Mouse (Mus musculus) lung, postnatal 0 days (tissue): Measurements from ENCODE around the gene Gm128. TPM values are rescaled to one million over a fixed set of nuclear protein-coding genes. Genes with fewer than 3 reads are reported as not detected.

Source experiments
- ATAC-seq: fragments of 200-750 bp; cut with Nextera tagmentation; 2 replicates; pipeline ENCODE4 v1.8.0; 2017; ENCODE audit warnings: moderate library complexity
- DNase-seq: peaks from one replicate; pipeline ENCODE4 v3.0.0-alpha.2; 2016; ENCODE audit warnings: low spot score
- H3K27ac ChIP-seq: fragments of 300-500 bp; sonication (generic); 2 replicates; pipeline ENCODE4 v1.5.1; 2014; ENCODE audit warnings: antibody characterized with exemption, mild to moderate bottlenecking, low read length, mixed read lengths
- H3K27me3 ChIP-seq: fragments of 300-500 bp; sonication (generic); replicated peaks from 2 replicates; pipeline ENCODE4 v1.6.1; 2014; ENCODE audit warnings: low read length, mixed read lengths; ENCODE audit not compliant: insufficient read depth
- H3K36me3 ChIP-seq: fragments of 300-500 bp; sonication (generic); 2 replicates; pipeline ENCODE4 v1.6.1; 2014; ENCODE audit warnings: low read length, mixed read lengths; ENCODE audit not compliant: insufficient read depth
- H3K4me1 ChIP-seq: fragments of 300-500 bp; sonication (generic); 2 replicates; pipeline ENCODE4 v1.6.1; 2014; ENCODE audit warnings: antibody characterized with exemption, low read depth, low read length, mixed read lengths; ENCODE audit not compliant: insufficient read depth
- H3K4me2 ChIP-seq: fragments of 300-500 bp; sonication (generic); replicated peaks from 2 replicates; pipeline ENCODE4 v1.6.1; 2014; ENCODE audit warnings: low read depth, mild to moderate bottlenecking, low read length, moderate library complexity, mixed read lengths
- H3K4me3 ChIP-seq: fragments of 300-500 bp; sonication (generic); 2 replicates; pipeline ENCODE4 v1.5.1; 2014; ENCODE audit warnings: low read depth, low read length
- H3K9ac ChIP-seq: fragments of 300-500 bp; sonication (generic); replicated peaks from 2 replicates; pipeline ENCODE4 v1.6.1; 2014; ENCODE audit warnings: low read depth, mild to moderate bottlenecking
- H3K9me3 ChIP-seq: fragments of 300-500 bp; sonication (generic); 2 replicates; pipeline ENCODE4 v1.6.1; 2016; ENCODE audit warnings: low read length, mixed read lengths
- CTCF ChIP-seq: IDR thresholded peaks from 2 replicates; pipeline ENCODE4 v1.5.1; 2016; ENCODE audit warnings: antibody characterized with exemption, mild to moderate bottlenecking
- EP300 ChIP-seq: IDR thresholded peaks from 2 replicates; pipeline ENCODE4 v1.6.1; 2016; ENCODE audit warnings: antibody characterized with exemption, mild to moderate bottlenecking, control low read depth
- WGBS: fragments of 180-500 bp; shearing (Covaris S2); extraction: QIAGEN DNeasy Blood & Tissue Kit; methylation state at CpG from one replicate; pipeline ENCODE4 v1.1.7; 2014; 5-methylcytosine and 5-hydroxymethylcytosine counted together
- polyA plus RNA-seq: library from polyadenylated mRNA; unstranded; fragments of >200 nt; fragmentation: Nextera tagmentation; extraction: Ambion mirVana; gene quantifications from 2 replicates; pipeline ENCODE4 v1.2.1, GENCODE M21; 2015

The Gm128 gene
- polyA plus RNA-seq, 1 experiment from 2014 or later, result 1.5 TPM

DNA sequence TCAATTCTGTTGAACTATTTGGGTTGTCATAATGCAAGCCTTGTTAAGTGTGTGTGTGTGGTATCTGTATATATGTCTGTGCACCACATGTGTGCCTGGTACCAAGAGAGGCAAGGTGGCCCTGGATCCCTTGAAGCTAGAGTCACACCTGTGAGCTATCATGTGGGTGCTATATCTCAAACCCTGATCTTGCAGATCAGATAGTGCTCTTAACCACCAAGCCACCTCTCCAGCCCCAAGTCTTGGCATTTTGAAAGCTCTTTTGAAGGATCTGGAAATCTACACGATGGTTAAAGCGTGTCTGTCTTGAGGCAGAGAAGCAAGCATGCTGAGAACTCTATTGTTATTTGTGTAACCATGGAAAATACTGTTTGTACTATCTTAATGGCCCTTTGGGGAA lies 30.8 kb downstream of the Gm128 start:
- Histone ChIP-seq H3K4me2 (no peak overlapping the region), H3K36me3 (peaks cover 11% of the 10 kb centered on the region; the same call in 1 of the 2 replicates), H3K4me1 (no peaks in the 10 kb centered on the region), H3K27me3 (no peaks in the 10 kb centered on the region), H3K27ac (no peak overlapping the region), H3K9me3 (no peaks in the 10 kb centered on the region), H3K9ac (no peak overlapping the region), H3K4me3 (no peak overlapping the region)
- no peak for ATAC-seq
- WGBS, result 87% methylated on average over 2 of the region's 2 CpGs
- DNase-seq, result no peak
- TF ChIP-seq EP300 (no peak), CTCF (no peak)

DNA sequence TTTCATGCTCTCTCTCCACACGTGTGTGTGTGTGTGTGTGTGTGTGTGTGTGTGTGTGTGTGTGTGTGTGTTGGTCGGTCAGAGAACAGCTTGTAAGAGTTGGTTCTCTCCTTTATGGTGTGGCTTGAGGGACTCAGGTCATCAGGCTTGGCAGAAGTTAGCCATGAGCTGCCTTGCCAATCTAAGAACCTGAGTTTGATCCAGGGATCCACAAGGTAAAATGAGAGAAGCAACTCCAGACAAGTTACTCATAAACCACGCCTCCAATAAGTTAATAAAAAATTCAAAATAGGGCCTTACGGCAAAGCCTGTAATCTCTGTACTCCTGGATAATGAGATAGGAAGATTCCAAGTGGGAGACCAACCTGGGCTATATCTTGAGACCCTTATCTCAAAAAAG lies 33.1 kb downstream of the Gm128 start:
- DNase-seq (no peak), ATAC-seq (no peak)
- Histone ChIP-seq H3K36me3 (peaks cover 17% of the 10 kb centered on the region; the same call in 1 of the 2 replicates), H3K27me3 (no peaks in the 10 kb centered on the region), H3K4me3 (no peak overlapping the region), H3K9me3 (no peaks in the 10 kb centered on the region), H3K4me2 (no peak overlapping the region), H3K9ac (no peak overlapping the region), H3K4me1 (no peaks in the 10 kb centered on the region), H3K27ac (no peak overlapping the region)
- TF ChIP-seq CTCF, result no peak
- no peak for TF ChIP-seq EP300
- 81% methylated on average over 4 of the region's 4 CpGs for WGBS

DNA sequence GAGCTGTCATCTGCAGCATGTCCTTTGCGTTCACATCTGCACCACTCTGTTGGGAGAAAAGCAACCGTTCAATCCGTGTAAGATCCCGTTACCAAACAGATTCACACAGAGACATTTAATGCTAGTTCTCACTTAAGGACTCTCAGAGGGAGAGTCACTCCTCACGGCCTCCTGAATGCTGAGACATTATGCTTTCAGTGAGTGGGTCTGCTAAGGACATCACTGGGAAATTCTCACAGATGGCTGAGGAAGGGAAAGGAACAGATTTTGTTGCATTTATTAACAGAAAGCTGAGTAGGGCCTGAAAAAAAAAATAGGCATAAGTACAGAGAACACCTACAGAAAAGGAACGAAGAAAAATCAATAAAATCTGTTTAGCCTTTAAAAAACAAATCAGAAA lies 37.5 kb downstream of the Gm128 start:
- H3K27ac ChIP-seq, result no peak overlapping the region
- H3K9ac ChIP-seq, result no peak overlapping the region
- no peaks in the 10 kb centered on the region for H3K4me1 ChIP-seq
- H3K36me3 ChIP-seq, result peaks cover 53% of the 10 kb centered on the region
- no peaks in the 10 kb centered on the region for H3K27me3 ChIP-seq
- DNase-seq, result no peak
- no peaks in the 10 kb centered on the region for H3K9me3 ChIP-seq
- ATAC-seq, result no peak
- H3K4me3 ChIP-seq, result no peak overlapping the region
- H3K4me2 ChIP-seq, result no peak overlapping the region
- TF ChIP-seq CTCF (no peak), EP300 (no peak)
- 92% methylated on average over 6 of the region's 6 CpGs for WGBS

DNA sequence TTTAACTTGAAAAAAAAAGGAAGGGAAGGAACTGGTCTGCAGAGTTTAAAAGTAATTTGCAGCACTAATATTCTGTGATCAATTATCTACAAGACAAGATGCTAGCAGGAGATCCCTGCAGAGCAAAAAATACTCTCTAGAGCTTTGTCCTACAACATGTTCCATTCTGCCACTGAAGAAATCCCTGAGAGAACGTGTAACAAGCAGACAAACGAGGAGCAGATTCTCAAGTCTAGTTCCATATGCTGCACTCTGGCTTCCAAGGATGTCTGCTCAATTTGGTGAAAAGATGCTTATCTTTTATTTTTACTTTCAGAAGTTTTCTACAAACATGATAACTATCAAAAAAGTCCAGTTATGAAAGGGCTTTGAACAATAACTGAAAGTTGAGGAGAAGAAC lies 40.8 kb downstream of the Gm128 start:
- Histone ChIP-seq H3K9me3 (no peaks in the 10 kb centered on the region), H3K27me3 (no peaks in the 10 kb centered on the region), H3K36me3 (peaks cover 49% of the 10 kb centered on the region), H3K4me3 (no peak overlapping the region), H3K27ac (no peak overlapping the region), H3K9ac (no peak overlapping the region), H3K4me1 (no peaks in the 10 kb centered on the region), H3K4me2 (no peak overlapping the region)
- DNase-seq, result no peak
- TF ChIP-seq EP300, result no peak
- no peak for ATAC-seq
- WGBS, result 78% methylated on average over 2 of the region's 2 CpGs

DNA sequence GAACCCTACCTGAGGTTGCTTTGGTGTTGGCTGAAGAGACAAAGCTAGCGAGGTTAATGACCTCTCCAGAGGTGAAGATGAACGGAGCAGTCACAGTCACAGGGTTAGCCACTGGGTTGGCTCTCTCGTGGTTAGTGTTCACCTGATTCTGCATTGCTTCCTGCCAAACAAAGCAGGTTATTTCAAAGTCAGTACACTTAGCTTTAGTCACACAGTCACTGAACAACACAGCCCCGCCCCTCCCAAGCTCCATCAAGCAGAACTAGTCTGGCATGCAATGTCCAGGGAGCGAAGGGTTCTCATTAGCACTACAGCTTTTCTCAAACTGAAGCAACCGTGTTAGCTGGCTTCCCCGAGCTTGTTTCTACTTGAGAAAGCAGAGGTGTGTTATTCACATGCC lies 41.3 kb downstream of the Gm128 start:
- Histone ChIP-seq H3K36me3 (peaks cover 51% of the 10 kb centered on the region), H3K4me2 (no peak overlapping the region), H3K9ac (no peak overlapping the region), H3K27ac (no peak overlapping the region), H3K4me1 (no peaks in the 10 kb centered on the region), H3K27me3 (no peaks in the 10 kb centered on the region), H3K9me3 (no peaks in the 10 kb centered on the region), H3K4me3 (no peak overlapping the region)
- DNase-seq (no peak), ATAC-seq (no peak)
- 79% methylated on average over 7 of the region's 7 CpGs for WGBS
- no peak for TF ChIP-seq CTCF
- TF ChIP-seq EP300, result no peak

DNA sequence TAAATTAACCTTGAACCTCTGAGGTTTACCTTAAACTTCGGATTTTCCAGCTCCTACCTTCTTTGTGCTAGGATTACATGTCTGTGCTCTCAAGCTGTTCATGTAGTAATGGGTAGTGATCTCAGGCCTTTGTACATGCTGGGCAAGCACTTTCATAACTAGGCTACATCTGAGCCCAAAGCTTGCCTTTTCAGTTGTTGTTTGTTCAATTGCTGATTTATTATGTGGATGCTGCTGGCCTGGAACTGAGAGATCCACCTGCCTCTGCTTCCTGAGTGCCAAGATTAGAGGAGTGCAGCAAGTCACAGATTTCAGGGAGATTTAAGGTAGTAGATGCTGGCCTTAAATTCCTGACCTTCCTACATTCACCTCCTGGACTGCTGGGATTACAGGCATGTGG lies 42.3 kb downstream of the Gm128 start:
- H3K9ac ChIP-seq, result no peak overlapping the region
- TF ChIP-seq EP300, result no peak
- no peak for TF ChIP-seq CTCF
- no peak for ATAC-seq
- no peaks in the 10 kb centered on the region for H3K9me3 ChIP-seq
- WGBS, result 71% methylated on average over 1 of the region's 1 CpGs
- DNase-seq, result no peak
- no peak overlapping the region for H3K4me2 ChIP-seq
- no peaks in the 10 kb centered on the region for H3K4me1 ChIP-seq
- H3K27me3 ChIP-seq, result no peaks in the 10 kb centered on the region
- peaks cover 56% of the 10 kb centered on the region for H3K36me3 ChIP-seq
- H3K27ac ChIP-seq, result no peak overlapping the region
- no peak overlapping the region for H3K4me3 ChIP-seq

DNA sequence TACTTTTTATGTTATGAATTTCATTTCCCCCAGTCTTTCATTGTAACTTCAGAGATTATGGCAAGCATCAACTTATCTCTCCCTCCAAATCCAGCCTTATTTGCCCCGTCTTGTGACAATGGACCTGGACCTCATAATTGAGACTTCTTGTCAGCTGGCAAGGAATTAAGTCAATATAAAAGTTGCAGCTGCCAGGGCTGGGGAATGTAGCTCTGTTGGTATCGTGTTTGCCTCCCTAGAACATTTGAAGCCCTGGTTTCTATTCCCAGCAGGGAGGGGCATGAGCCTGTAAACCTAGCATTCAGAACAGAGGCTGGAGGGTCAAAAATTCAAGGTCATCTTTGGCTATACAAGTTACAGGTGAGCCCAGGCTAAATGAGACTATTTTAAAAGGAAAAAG lies 45.6 kb downstream of the Gm128 start:
- Histone ChIP-seq H3K4me1 (no peaks in the 10 kb centered on the region), H3K27ac (no peak overlapping the region), H3K27me3 (no peaks in the 10 kb centered on the region), H3K4me2 (no peak overlapping the region), H3K36me3 (peaks cover 32% of the 10 kb centered on the region), H3K9ac (no peak overlapping the region), H3K4me3 (no peak overlapping the region), H3K9me3 (no peaks in the 10 kb centered on the region)
- DNase-seq (no peak), ATAC-seq (no peak)
- WGBS, result 86% methylated on average over 2 of the region's 2 CpGs
- TF ChIP-seq CTCF, result no peak
- no peak for TF ChIP-seq EP300
